Mouse (Mus musculus) natural killer cell, adult 2 months (primary cell): ENCODE results near the gene Rab4b.

Experiments used
- DNase-seq, 2 experiments: peaks; one replicate each; pipeline ENCODE4 v3.0.0; 2022; ENCODE audit warnings: low spot score in 2 of 2

Rab4b gene

GRCm38 (mm10) chr7:27184964-27185363 lies 6.3 kb upstream of the Rab4b start:
- peak in 1 of 2 experiments; percentile 41 for DNase-seq

- DNase-seq, result no peak
Measured at GRCm38 (mm10) chr7:27182498-27182897, 3.8 kb upstream of the Rab4b start.

GRCm38 (mm10) chr7:27180837-27181695 lies 2.4 kb upstream of the Rab4b start, which contains the start of the genes Gm21983 and Mia:
Gm21983 (minus strand) TSS chr7:27181086.
Mia (minus strand) TSS chr7:27181157.
- no peak for DNase-seq

DNA sequence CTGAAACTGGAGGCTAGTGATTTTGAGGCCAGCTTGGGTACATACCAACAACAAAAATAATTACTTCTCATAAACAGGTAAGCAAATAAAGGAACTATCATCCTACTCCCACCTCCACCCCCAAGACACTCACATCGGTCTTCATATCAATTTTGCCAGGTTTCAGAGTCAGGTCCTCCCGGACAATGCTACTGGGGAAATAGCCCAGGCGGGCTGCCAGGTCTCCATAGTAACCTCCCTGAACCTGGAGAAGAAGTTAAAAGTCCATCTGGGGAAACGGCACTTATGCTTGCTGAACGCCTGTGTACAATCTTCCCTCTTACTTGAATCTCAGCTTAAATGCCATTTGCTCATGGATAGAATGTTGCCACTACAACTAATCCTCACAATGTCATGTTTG lies 1.3 kb upstream of the Rab4b start:
- no peak for DNase-seq

DNA sequence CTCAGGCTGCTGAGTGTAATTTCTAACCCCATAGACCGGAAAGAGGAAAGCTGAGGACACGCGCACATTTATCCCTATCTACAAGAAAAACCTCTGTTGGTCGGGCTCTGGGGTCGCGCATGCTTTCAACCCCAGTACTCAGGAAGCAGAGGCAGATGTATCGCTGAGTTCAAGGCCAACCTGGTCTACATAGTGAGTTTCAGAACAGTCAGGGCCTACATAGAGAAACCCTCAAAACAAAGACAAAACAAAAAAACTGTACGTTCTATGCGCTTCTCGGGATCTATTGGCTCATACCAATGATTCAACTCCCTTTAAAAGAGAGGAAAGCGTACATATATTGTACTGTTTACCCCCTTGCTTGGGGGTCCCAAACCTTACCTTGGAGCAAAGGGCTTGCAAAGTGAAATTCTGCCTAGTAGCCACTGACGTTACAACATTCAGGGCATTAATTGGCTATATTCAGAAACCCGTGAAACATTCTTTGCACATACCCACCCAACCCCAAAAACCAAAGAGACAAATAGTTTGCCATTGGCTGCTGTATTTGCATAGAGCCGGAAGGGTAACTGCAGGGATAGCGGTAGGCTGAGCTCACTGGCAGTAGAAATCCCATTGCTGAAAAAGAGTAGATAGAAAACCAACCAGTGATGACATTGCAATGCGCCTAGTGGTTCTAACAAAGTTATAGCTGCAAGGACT lies 672 bp upstream of the Rab4b start:
- no peak for DNase-seq

DNA sequence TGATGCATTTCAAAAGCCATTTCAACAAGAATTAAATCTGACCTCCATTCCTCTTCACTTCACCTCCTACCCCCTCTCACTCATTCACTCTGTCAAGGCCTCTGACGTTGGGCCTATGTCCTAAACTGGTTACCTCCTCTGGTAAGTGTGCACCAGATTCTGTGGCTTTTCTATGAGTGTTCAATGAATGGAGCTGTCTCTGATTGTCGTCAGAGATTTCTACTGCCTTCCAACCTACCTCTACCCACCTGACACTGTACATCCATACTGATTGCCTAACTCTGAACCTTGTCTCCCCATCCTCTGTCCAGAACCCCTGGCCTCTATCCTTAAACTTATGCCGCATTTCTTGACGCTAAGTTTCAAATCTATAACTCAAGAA lies 763 bp downstream of the Rab4b start:
- DNase-seq, result no peak

- no peak for DNase-seq
Measured at GRCm38 (mm10) chr7:27174896-27175295, 3.8 kb downstream of the Rab4b start.

GRCm38 (mm10) chr7:27174496-27174895 lies 4.2 kb downstream of the Rab4b start:
- DNase-seq, result no peak

- no peak for DNase-seq
Measured at GRCm38 (mm10) chr7:27170981-27171380, 7.7 kb downstream of the Rab4b start.

DNA sequence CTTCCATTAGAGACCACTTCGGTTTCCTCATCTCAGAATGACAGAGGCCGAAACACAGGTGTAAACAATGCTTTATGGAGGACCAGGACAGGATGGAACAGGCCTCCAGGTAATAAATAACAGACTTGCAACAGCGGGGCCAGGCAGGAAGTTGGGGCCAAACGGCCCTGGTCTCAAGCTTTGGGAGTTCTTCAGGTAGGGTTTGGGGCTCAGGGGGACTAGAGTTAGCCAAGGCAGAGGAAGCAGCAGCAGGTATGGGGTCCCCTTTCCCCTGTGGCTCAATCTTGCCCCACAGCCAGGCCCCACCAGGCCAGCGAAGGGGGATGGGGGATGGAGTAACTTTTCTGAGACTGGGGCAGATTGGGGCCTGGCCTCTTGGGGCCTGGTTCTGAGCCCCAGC lies 10.3 kb downstream of the Rab4b start:
- DNase-seq, result no peak

DNA sequence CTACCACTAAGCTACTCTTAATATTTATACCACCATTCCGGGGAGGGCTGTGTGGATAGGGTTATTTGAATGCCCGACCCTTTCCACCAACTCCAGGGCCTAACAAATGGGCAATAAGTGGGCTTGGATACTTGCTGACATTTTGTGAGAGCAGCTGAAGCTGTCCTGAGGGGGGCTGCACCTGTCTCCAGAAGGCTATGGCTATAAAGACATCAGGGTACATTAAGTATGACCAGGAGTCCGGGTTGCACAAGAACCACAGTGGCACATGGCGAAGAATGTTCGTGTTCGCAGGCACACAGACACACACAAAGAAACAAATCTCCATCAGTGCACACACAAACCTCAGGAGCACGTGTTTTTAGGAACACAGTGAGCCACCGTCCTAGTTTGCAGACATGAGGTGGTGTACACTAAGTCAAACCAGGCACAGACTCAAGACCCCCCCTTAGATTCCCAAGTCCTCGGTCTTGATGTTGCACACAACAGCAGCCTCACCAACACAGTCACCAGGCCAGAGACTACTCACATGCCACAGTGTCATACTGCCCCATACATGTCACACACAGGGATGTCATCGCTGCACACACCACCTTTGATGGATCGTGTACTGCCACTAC lies 11.1 kb downstream of the Rab4b start:
- no peak for DNase-seq

DNA sequence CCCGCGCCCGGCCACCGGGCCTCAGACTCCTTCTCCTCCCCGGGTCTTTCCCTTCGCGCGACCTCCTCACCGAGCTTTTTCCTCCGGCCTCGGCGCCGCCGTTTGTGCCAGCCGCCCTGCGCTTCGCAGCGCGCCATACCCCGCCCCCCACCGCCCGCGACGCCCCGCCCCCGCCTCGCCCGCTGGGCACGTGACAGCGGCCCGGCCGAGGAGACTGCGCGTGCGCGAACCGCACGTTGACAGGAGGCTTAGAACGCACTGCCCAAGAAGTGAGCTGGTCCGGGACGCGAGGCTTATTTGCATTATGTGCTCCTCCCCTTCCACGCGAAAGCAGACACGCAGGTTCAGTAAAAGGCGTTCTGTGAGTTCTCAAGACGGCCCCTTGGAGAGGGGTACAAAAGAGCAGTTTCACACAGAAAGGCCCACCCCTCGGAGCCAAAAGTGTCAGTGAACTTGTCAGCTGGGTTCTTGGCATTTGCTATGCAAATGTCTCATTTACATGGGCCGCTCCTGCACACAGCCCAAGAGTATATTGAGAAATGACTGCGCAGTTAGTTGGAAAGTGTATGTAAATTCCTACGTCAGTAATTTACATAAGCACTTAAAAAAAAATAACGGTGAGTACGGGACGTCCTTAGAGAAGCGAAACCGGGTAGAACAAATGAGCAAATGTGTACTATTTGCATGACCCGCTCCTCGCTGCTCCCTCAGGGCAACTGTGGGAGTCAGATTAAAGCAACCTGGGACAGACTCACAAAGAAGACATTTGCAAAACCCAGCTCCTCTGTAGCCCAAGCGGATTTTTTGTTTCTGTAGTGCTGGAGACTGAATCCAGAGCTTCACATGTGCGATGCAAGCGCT lies 11.9 kb downstream of the Rab4b start, which contains the start of gene Egln2:
Gene Egln2 (minus strand): TSS at position 189 of the 861 bp plus-strand sequence.
- DNase-seq, result peak; percentile 93 to 96

- DNase-seq, result peak; percentile 80 to 84
Measured at GRCm38 (mm10) chr7:27166229-27166613, 12.5 kb downstream of the Rab4b start.

- no peak for DNase-seq
Measured at GRCm38 (mm10) chr7:27165696-27166095, 13.0 kb downstream of the Rab4b start.

DNA sequence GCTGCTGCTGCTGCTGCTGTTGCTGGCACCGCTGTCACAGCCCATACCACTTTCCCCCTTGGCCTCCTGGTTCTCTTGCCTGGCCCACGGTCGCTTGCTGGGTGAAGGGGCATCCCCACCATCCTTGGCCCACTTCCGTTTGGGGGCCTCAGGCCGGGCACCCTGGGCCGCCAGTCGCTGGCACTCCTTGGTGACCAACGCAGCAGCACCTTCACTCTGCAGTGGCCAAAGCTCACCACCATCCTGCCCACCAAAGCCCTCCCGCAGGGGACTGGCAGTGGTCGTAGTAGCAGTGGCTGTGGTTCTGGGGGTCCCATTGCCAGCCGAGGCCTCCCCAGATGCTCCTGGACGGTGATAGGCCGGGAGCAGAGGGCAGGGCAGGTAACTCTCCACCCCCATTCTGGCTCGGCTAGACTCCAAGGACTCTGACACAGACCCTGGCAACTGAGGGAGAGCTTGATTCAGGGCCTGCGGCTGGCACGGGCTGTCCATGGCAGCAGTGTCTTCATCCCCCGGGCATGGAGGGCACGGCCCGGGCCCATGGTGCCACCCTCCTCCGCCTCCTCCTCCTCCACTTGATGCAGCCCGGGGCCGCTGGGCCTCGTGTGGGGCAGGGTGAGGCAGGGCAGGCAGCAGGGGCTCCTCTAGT lies 13.6 kb downstream of the Rab4b start:
- DNase-seq, result no peak

DNA sequence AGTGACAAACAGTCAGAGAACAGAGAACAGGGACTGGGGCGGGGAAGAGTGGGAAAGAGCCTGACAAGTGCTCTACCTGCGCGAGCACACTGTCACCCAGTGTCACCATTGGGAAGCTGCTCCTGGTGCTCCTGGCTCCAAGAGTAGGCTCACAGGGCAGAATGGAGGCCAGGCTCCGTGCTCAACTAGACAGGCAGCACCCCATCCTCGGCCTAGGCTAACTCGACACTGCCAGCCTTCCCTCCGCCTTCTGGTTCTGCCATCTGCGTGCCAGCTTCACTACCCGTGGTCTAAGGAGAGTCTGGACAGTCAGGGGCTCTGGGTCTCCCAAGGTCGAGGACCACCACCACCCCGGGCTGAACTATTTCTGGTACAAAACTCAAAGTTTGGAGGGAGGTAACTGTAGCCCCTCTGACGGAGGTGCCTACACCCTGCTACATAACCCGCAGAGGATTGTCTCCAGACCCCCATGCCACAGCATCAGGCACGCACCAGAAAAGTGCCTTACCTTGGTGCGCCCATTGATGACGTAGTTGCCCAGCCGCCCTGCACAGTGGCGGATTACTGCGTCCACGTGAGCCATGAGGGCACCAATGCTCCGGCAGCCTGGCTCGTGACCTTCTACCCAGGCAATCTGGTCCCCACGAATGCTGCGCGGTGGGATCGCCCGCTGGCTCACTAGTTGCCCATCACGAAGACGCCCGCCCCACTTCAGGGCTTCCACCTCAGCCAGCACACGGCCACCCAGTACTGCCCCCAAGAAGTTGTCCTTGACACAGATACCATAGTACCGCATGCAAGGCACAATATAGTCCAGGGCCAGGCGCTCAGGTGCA lies 14.4 kb downstream of the Rab4b start:
- DNase-seq, result no peak

GRCm38 (mm10) chr7:27163450-27163805 lies 15.3 kb downstream of the Rab4b start:
- DNase-seq, result no peak

DNA sequence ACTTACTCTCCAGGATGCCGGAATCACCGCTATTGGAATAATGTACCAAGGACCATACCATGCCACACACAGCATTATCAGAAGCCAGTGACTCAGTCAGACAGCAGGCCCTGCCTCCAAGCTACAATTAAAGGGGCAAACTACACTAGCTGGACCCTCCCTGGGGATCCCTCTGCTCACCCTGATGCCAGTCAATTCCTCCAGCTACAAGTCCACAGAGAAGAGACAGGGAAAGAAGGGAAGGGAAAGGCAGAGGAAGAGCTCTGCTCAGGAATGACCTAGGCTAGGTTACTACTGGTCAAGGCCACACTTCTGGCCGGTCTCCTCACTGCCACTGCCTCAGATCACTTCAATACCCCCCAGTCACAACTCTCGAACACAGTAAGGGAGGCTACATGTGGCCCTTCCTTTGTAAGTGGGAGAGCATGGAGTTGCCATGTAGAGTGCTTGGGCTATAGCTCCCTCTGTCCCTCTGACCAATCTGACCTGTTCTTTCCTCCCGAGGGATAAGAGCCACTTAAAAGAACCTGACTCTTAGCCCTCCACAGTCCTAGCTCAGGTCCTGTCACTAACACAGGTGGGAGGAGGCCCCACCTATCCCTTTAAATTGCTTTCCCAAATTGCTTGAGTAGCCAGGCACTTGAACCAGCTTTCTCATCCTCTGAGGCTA lies 15.8 kb downstream of the Rab4b start:
- DNase-seq, result no peak

GRCm38 (mm10) chr7:27161744-27162143 lies 17.0 kb downstream of the Rab4b start:
- DNase-seq, result no peak

DNA sequence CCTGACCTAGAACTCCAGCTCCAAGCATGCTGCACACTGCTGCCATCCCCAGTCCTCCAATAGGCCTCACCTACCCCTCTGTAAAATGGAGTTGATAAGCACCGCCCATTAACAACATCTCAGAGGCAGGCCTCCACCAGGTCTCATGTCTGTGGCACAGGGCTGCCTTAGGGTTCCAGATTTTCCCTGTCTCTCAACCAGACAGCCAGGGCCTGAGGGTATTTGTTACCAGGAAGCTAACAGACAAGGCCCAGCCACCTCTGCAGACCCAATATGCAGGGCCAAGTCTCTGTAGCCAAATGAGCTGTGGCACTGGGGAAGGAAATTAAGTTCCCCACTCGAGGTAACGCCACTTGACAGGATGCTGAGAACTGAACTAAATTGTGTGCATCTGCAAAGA lies 17.8 kb downstream of the Rab4b start:
- DNase-seq, result no peak
